Mouse (Mus musculus): ENCODE data around the gene Wipi1. TPM values are rescaled to one million over a fixed set of nuclear protein-coding genes. Genes with fewer than 3 reads are reported as not detected.
"Not testable (repeated sequence)": the region's sequence is repeated elsewhere in the genome, so short reads cannot be mapped to it uniquely, and the experiment has no call there.

Gene Wipi1
- total and polyA plus RNA-seq, 3 experiments, result 2.6 to 8.2 TPM; not detected in 1

GRCm38 (mm10) chr11:109619055-109619454 is 7.3 kb upstream of the Wipi1 start:
- not testable (repeated sequence) for H3K27ac ChIP-seq (ENCODE audit: control insufficient read depth, low read depth, low read length); H3K4me3 ChIP-seq (ENCODE audit: control insufficient read depth in 1 of 2, insufficient read depth in 1 of 2, low read depth in 2 of 2, low read length in 2 of 2); H3K9ac ChIP-seq (ENCODE audit: control insufficient read depth, low read depth, low read length, poor library complexity, severe bottlenecking); H3K27me3 ChIP-seq (ENCODE audit: control insufficient read depth in 1 of 2, insufficient read depth in 2 of 2, low read length in 2 of 2); H3K9me3 ChIP-seq (replicated peaks; ENCODE audit: insufficient read depth, low read length); H3K79me2 ChIP-seq (ENCODE audit: control insufficient read depth, insufficient read depth, low read length, poor library complexity)
- H3K4me1 ChIP-seq (ENCODE audit: control insufficient read depth in 1 of 2, insufficient read depth in 2 of 2, low read length in 2 of 2), result peaks cover 12 to 27% of the 10 kb centered on the region in 2 experiments
- DNase-seq (ENCODE audit: low read depth, low spot score), result peak; percentile 90
- TF ChIP-seq CTCF (IDR thresholded peaks at IDR 0.05 in 2 of 3, conservative IDR thresholded peaks at IDR 0.05 in 1 of 3; ENCODE audit: control insufficient read depth in 1 of 3, insufficient read depth in 1 of 3, low read depth in 2 of 3, low read length in 3 of 3, poor library complexity in 1 of 3, severe bottlenecking in 1 of 3) (peak; percentile 72 to 78 (median 74)), MAZ (IDR thresholded peaks at IDR 0.05; ENCODE audit: low read depth, low read length) (0 out of 2 replicates have a peak, but pooled peaks have one; percentile 67), MYC (IDR thresholded peaks at IDR 0.05; ENCODE audit: low read depth, low read length) (peak; percentile 69; the same call in 1 of the 2 replicates), RAD21 (IDR thresholded peaks at IDR 0.05; ENCODE audit: low read depth, low read length) (peak; percentile 81), SMC3 (IDR thresholded peaks at IDR 0.05; ENCODE audit: low read depth, low read length) (peak; percentile 84), HCFC1 (IDR thresholded peaks at IDR 0.05; ENCODE audit: low read depth, low read length) (peak; percentile 54), MXI1 (IDR thresholded peaks at IDR 0.05; ENCODE audit: low read depth, low read length) (peak; percentile 56; the same call in 1 of the 2 replicates), ZC3H11A (IDR thresholded peaks at IDR 0.05; ENCODE audit: low read depth, low read length) (peak; percentile 76), ETS1 (IDR thresholded peaks at IDR 0.05; ENCODE audit: low read depth, low read length) (0 out of 2 replicates have a peak, but pooled peaks have one; percentile 32), JUND (IDR thresholded peaks at IDR 0.05; ENCODE audit: low read depth, low read length) (peak; percentile 100), SIN3A (IDR thresholded peaks at IDR 0.05; ENCODE audit: low read length) (peak; percentile 73), ZNF384 (IDR thresholded peaks at IDR 0.05; ENCODE audit: low read depth, low read length) (peak; percentile 27; the same call in 1 of the 2 replicates)
- peaks cover 0 to 27% of the 10 kb centered on the region in 2 experiments; a peak in 2 of 4 replicates for H3K36me3 ChIP-seq (ENCODE audit: control insufficient read depth in 1 of 2, insufficient read depth in 2 of 2, low read length in 2 of 2)

- DNase-seq (ENCODE audit: low read depth, low spot score), result peak; percentile 32
- no peaks in the 10 kb centered on the region for H3K79me2 ChIP-seq (ENCODE audit: control insufficient read depth, insufficient read depth, low read length, poor library complexity)
- H3K9ac ChIP-seq (ENCODE audit: control insufficient read depth, low read depth, low read length, poor library complexity, severe bottlenecking), result peak overlapping the region; percentile 41; the same call in 1 of the 2 replicates
- H3K36me3 ChIP-seq (ENCODE audit: control insufficient read depth in 1 of 2, insufficient read depth in 2 of 2, low read length in 2 of 2), result peaks cover 0 to 32% of the 10 kb centered on the region in 2 experiments; a peak in 2 of 4 replicates
- no peaks in the 10 kb centered on the region for H3K9me3 ChIP-seq (replicated peaks; ENCODE audit: insufficient read depth, low read length)
- peaks cover 18 to 34% of the 10 kb centered on the region in 2 experiments for H3K4me1 ChIP-seq (ENCODE audit: control insufficient read depth in 1 of 2, insufficient read depth in 2 of 2, low read length in 2 of 2)
- peak overlapping the region; percentile 39 for H3K27ac ChIP-seq (ENCODE audit: control insufficient read depth, low read depth, low read length)
- no peak for TF ChIP-seq MYB (IDR thresholded peaks at IDR 0.05; ENCODE audit: low read depth, low read length)
- peak in 1 of 2 experiments; percentile 4; a peak in 1 of 4 replicates for TF ChIP-seq EP300 (IDR thresholded peaks at IDR 0.05; ENCODE audit: low read depth in 1 of 2, low read length in 2 of 2)
- H3K27me3 ChIP-seq (ENCODE audit: control insufficient read depth in 1 of 2, insufficient read depth in 2 of 2, low read length in 2 of 2), result no peaks in the 10 kb centered on the region
- H3K4me3 ChIP-seq (ENCODE audit: control insufficient read depth in 1 of 2, insufficient read depth in 1 of 2, low read depth in 2 of 2, low read length in 2 of 2), result 0 out of 4 replicates have a peak overlapping the region, but pooled peaks of 1 of the 2 experiments have one; percentile 14
Measured at GRCm38 (mm10) chr11:109616766-109617165, 5.0 kb upstream of the Wipi1 start.

GRCm38 (mm10) chr11:109616352-109616751 is 4.6 kb upstream of the Wipi1 start:
- Histone ChIP-seq H3K4me1 (ENCODE audit: control insufficient read depth in 1 of 2, insufficient read depth in 2 of 2, low read length in 2 of 2) (peaks cover 18 to 31% of the 10 kb centered on the region in 2 experiments), H3K79me2 (ENCODE audit: control insufficient read depth, insufficient read depth, low read length, poor library complexity) (no peaks in the 10 kb centered on the region), H3K27ac (ENCODE audit: control insufficient read depth, low read depth, low read length) (peak overlapping the region; percentile 39; the same call in 1 of the 2 replicates), H3K9ac (ENCODE audit: control insufficient read depth, low read depth, low read length, poor library complexity, severe bottlenecking) (peak overlapping the region; percentile 41; the same call in 1 of the 2 replicates), H3K27me3 (ENCODE audit: control insufficient read depth in 1 of 2, insufficient read depth in 2 of 2, low read length in 2 of 2) (no peaks in the 10 kb centered on the region), H3K36me3 (ENCODE audit: control insufficient read depth in 1 of 2, insufficient read depth in 2 of 2, low read length in 2 of 2) (peaks cover 0 to 28% of the 10 kb centered on the region in 2 experiments; a peak in 2 of 4 replicates), H3K9me3 (replicated peaks; ENCODE audit: insufficient read depth, low read length) (no peaks in the 10 kb centered on the region), H3K4me3 (ENCODE audit: control insufficient read depth in 1 of 2, insufficient read depth in 1 of 2, low read depth in 2 of 2, low read length in 2 of 2) (no peak overlapping the region)
- peak; percentile 37 for DNase-seq (ENCODE audit: low read depth, low spot score)
- TF ChIP-seq NELFE (IDR thresholded peaks at IDR 0.05; ENCODE audit: low read depth, low read length) (no peak), GATA1 (IDR thresholded peaks at IDR 0.05; ENCODE audit: low read depth, low read length) (peak; percentile 74), JUND (IDR thresholded peaks at IDR 0.05; ENCODE audit: low read depth, low read length) (no peak), ZNF384 (IDR thresholded peaks at IDR 0.05; ENCODE audit: low read depth, low read length) (no peak), TBP (IDR thresholded peaks at IDR 0.05; ENCODE audit: low read depth, low read length) (no peak), CHD1 (IDR thresholded peaks at IDR 0.05; ENCODE audit: low read depth, low read length) (no peak), USF1 (IDR thresholded peaks at IDR 0.05; ENCODE audit: low read depth, low read length) (no peak), MEF2A (IDR thresholded peaks at IDR 0.05; ENCODE audit: extremely low read depth, insufficient replicate concordance, low read depth, low read length, poor library complexity, severe bottlenecking) (no peak), HCFC1 (IDR thresholded peaks at IDR 0.05; ENCODE audit: low read depth, low read length) (no peak), POLR2A (IDR thresholded peaks at IDR 0.05; ENCODE audit: control insufficient read depth in 1 of 2, insufficient read depth in 1 of 2, low read depth in 1 of 2, low read length in 2 of 2, poor library complexity in 1 of 2) (no peak), RCOR1 (IDR thresholded peaks at IDR 0.05; ENCODE audit: low read depth, low read length) (0 out of 2 replicates have a peak, but pooled peaks have one; percentile 9), MYB (IDR thresholded peaks at IDR 0.05; ENCODE audit: low read depth, low read length) (no peak), POLR2AphosphoS5 (IDR thresholded peaks at IDR 0.05; ENCODE audit: borderline replicate concordance, low read depth, low read length) (no peak), ETS1 (IDR thresholded peaks at IDR 0.05; ENCODE audit: low read depth, low read length) (peak; percentile 59), BHLHE40 (IDR thresholded peaks at IDR 0.05; ENCODE audit: borderline replicate concordance, low read depth, low read length) (no peak), MAFK (IDR thresholded peaks at IDR 0.05; ENCODE audit: borderline replicate concordance, low read depth, low read length) (no peak)
